Mouse (Mus musculus) layer of hippocampus, postnatal 36 days (tissue): ENCODE data around the gene Gm20695. TPM values are rescaled to one million over a fixed set of nuclear protein-coding genes. Genes with fewer than 3 reads are reported as not detected.

Source experiments
- DNase-seq, 2 experiments: peaks; one replicate each; pipeline ENCODE4 v3.0.0; 2022
- microRNA-seq, 2 experiments: library from miRNA; unstranded; fragments of <30 nt; microRNA quantifications; one replicate each; pipeline ENCODE4 v1.2.0; 2021
- total RNA-seq, 2 experiments: library from RNA; stranded (reverse); gene quantifications; 2 replicates each; pipeline ENCODE4 v1.2.3; 2021

Gm20695 gene
- total RNA-seq, 2 experiments from 2014 or later, result 0.60 to 0.66 TPM

- DNase-seq, result no peak
These were observed 10.8 kb downstream of the Gm20695 start for GRCm38 (mm10) chr16:3895173-3895792.

- no peak for DNase-seq
These were observed 11.6 kb downstream of the Gm20695 start for GRCm38 (mm10) chr16:3896046-3896445.

DNA sequence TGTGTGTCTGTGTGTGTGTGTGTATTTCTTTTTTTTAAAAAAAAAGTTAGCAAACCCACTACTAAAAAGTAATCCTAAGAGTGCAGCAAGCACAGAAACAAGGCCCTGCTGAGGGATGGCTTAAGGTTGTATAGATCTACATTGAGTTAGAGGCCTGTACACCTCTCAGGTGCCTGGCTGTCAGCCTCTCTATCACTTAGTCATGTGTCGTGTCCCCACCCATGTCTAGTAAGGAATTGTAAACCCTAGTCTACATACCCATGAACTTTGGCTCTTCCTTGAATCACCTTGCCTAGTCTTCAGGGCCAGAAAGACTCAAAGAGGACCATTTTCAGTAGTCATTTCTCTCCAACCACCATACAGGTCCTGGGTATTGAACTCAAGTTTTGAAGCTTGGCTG is 12.1 kb downstream of the Gm20695 start:
- no peak for DNase-seq

DNA sequence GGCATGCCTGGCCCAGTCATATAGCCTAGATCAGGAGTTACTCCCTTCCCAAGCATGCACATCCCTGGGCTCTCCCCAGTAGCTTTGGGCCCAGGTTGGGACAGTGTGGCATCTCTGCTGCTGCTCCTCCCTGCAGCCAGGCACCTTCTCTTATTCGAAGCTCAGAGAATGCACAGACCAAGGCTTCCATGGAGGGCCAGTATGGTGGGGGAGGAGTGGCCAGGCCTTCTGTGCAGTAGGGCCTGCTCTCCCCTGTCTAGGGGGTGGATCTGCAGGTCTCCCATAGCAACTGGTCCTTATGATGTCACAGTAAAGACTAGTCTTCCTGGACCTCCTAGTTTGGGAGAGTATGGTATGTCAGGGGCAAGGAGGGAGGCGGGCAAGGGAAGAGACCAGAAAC is 23.0 kb downstream of the Gm20695 start:
- DNase-seq, result no peak

DNA sequence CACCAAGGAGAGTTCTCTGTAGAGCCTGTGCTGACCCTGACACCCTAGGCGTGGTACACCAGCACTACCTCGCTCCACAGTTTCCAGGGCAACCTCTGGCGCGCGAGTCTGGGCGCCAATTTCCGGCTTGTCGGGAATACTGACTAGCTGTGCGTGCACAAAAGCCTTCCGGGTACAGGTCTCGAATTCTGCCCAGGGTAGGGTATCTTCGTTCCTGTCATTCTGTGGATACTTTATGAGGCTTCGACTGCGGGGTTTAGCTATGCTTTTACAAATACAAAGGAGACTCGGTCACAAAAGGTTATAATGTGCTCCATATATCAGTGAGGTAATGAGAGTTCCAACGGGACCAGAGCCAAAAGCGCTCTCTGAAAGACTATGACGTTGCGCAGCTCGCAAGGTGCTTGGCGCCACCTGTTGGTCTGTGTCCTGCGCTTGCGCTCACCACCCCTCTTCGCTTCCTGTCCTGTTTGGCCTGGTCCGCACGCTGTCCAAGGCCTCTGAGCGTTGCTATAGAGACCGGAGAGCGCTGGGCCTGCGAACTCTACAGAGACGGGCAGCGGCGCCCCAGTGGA is 24.2 kb downstream of the Gm20695 start, which contains the start of the genes 1700037C18Rik and Cluap1:
TSS of gene 1700037C18Rik (minus strand) at position 153 of the 575 bp plus-strand sequence.
TSS of gene Cluap1 (plus strand) at position 265 of the 575 bp plus-strand sequence.
- peak; percentile 92 to 93 for DNase-seq

GRCm38 (mm10) chr16:3909118-3909517 is 24.7 kb downstream of the Gm20695 start:
- no peak for DNase-seq

DNA sequence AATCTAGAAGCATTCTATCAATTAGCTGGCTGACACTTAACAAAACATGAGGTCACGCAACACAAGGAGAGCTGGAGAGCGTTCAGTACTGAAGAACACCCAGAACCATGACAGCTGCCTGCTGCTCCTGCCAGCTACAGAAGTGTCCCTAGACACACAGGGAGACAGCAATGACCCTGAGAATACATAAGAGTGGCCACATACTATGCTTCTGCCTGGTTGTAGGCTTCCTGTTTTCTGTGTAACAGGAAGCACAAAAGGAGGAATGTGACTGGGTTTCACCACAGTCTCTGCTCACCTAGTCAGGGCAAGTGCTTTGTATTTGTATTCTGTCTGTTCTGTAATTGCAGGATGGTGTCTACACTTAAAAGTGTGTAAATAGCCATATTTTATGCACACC is 36.3 kb downstream of the Gm20695 start:
- DNase-seq, result no peak

DNA sequence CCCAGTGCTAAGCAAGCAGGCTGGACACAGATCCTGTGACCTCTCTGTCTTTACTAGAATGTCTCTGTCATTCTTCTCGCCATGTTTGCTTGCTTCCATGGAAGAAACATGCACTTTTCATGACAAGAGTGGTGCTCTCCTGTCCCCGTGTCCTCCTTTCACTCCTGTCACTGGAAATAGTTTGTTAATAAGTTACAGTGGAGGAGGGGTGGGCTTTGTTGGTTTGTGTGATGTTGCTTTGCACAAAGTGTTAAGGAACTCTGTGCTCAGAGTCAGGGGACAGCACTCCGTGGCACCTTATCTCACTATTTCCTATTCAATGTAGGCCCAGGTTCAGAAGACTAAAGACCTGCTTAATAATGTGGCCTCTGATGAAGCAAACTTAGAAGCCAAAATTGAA is 39.1 kb downstream of the Gm20695 start:
- no peak for DNase-seq

DNA sequence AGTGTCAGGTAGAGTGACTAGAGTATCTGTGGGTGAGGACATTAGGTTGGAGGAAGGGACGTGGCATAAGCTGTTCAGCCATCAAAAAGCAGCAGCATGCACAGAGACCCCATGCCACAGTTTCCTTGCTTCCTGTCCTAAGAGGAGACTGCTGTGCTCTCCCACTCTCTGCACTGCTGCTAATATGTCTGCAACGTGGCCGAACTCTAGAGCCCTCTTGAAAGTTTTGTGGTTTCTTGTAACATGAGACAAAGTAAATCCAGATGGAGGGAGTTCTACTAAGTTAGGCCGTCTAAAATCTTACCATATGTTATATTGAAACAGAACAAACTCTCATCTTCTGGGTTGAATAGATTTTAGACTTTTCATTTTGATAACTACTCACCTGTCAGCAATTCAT is 39.5 kb downstream of the Gm20695 start:
- DNase-seq, result no peak

- DNase-seq, result no peak
These were observed 44.1 kb downstream of the Gm20695 start for GRCm38 (mm10) chr16:3928582-3928981.

DNA sequence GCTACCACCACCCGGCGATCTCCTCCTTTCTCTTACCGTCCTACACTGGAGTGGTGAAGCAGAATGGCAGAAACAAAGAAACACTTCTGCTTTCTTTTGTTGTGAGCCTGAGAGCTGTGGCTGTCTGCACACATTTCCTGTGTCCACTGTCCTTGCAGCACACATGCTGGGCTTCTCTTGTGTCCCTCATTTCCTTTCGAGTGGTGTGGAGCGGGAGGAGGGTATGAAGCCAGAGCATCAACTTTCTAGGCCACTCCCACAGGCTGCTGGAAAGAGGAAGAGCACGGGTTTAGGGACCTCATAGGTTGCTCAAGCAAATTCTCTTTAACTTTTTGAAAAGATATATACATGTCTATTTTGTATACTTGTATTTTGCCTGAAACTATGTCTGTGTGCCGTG is 44.7 kb downstream of the Gm20695 start:
- DNase-seq, result no peak

DNA sequence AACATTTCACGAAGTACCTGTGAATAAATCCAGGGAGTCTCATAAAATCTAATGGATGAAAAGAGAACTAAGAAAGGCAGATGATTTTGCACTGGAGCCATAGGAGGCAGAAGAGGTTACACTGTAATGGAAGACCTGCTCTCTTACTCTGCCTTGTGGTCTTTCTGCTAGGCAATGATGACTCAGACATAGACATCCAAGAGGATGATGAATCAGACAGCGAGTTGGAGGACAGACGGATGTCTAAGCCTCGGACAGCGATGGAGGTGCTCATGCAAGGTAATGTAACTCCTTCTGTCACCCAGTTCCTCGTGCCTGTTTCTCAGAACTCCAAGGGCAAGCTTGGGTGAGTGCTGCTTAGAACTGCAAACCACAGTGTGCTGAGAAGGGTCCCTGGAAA is 49.1 kb downstream of the Gm20695 start:
- no peak for DNase-seq

DNA sequence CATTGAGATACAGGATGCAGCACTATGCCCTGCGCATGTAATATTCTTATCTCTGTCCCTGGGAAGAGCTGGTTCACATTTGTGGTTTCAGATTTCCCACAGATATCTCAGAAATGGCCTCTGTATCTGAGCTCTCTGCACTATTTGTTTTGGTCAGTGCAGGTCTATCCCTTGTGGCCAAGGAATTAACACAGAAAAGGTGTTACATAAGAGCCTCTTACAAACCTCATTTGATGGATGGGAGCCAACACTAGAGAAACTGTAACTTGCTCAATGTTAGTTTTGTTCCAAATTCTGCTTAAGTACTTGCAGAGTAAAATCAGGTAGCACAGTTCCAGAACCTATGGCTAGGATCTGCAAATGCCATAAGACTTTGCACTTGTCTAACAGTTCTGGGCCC is 49.6 kb downstream of the Gm20695 start:
- DNase-seq, result no peak

DNA sequence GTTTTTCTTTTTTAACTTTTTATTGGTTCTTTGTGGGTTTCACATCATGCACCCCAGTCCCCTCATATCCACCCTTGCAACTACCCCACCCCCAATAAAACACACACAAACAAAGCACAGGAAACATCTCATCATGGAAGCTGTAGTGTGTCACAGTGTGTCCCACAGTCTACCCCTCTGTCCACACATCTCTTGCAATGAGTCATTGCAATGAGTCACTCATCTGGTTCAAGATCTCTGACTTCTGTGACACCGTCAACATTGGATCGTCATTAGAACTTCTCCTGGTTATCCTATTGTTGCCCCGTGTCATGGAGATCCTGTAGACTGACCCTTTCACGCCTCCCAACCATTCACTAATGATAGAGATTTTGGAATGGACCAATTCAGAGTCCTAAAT is 50.3 kb downstream of the Gm20695 start:
- no peak for DNase-seq

DNA sequence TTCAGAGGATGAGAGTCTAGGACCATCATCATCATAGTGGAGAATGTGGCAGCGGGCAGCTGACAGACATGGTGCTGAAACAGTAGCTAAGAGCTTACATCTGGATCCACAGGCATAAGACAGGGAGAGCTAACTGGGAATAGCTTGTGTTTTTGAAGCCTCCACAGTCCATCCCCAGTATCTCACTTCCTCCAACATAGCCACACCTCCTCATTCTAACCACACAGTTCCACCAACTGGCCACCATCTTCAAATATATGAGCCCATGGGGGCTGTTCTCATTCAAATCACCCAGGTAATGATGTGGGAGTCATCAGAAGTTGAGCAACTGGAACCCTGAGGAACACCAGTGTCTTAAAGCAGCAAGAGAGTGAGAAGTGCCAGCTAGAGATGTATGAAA is 66.7 kb downstream of the Gm20695 start:
- DNase-seq, result no peak

DNA sequence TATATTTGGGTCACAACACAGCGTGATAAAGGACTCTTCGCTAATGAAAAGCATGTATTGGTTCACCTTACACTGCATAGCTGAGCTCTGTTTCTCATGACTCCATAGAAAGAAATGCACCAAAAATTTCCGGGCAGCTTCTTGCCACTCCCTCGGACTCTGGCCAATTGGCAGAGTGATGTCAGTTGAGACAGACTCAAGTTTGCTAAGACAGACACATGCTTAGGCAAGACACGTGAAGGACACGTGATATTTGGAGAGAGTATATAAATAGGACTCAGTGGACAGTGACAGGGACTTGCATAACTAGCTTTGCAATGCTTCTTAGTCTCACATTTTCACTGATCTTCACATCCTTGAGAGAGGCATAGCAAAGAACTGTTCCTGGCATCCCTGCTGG is 71.9 kb downstream of the Gm20695 start:
- no peak for DNase-seq

- DNase-seq, result no peak
These were observed 74.8 kb downstream of the Gm20695 start for GRCm38 (mm10) chr16:3959261-3959660.

DNA sequence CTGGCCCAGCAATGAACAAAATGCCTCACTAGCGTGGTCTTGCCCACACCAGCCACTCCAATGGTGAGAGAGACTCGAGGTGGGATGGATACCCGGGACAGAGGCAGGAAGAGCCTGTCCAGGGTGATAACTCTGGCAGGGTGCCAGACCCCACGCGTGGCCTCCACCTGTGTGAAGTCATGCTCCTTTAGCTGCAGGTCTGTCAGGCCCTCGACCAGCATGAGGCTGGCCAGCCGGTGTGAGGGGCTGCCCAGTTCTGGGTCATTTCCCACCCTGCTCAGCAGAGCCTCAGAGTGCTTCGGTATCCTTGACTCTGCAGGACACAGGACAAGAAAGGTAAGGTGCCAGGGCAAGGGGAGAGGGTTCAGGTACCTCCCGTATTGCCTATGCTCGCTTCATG is 80.5 kb downstream of the Gm20695 start:
- no peak for DNase-seq

DNA sequence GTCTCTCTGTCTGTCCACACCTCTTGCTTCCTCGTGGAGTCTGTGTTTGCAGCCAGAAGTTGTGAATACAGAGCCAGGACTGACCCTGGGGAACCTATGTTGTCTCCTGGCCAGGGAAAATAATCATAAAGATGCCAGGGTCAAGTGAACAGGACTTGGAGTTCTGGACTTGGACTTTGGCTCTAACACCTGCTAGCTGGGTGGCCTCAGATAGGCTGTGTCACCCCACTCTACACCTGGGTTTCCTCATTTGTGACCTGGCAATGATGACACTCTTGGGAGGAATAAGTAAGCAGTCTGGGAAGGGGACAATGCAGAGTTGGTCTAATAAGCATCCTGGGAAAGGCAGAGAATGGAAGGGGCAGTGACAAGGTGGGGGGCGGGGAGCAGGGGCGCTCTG is 81.1 kb downstream of the Gm20695 start:
- no peak for DNase-seq

Small RNA genes within 50 kb of the gene (microRNA-seq; reads per million reads assigned to microRNA genes)
- gene Gm23493, result 0 reads per million in 2 experiments

Other genes with a start within 250 kb of the Gm20695 start
- gene Mefv, start 166.6 kb upstream of the Gm20695 start, total RNA-seq, result not detected
- gene Zfp263, start 140.6 kb upstream of the Gm20695 start, total RNA-seq, result 10 to 100 TPM; 18.1 to 20.6 TPM
- gene Olfr15, start 53.8 kb upstream of the Gm20695 start, total RNA-seq, result not detected
- gene Zfp174, start 37.4 kb upstream of the Gm20695 start, total RNA-seq, result 1 to 10 TPM; 4.4 to 5.0 TPM
- 100 to 1,000 TPM in 1 of 2 experiments, 10 to 100 TPM in 1; 89.6 to 123 TPM for gene Naa60, start 12.3 kb upstream of the Gm20695 start, total RNA-seq
- 10 to 100 TPM; 23.7 to 25.2 TPM for gene Zfp597, start 87 bp upstream of the Gm20695 start, total RNA-seq
- 1 to 10 TPM; 4.6 to 5.2 TPM for gene 1700037C18Rik, start 24.0 kb downstream of the Gm20695 start, total RNA-seq
- gene Cluap1, start 24.2 kb downstream of the Gm20695 start, total RNA-seq, result 10 to 100 TPM; 30.2 to 32.0 TPM
- gene Nlrc3, start 92.0 kb downstream of the Gm20695 start, total RNA-seq, result 1 to 10 TPM; 2.2 to 2.9 TPM
- 10 to 100 TPM; 46.4 to 48.1 TPM for gene Slx4, start 119.1 kb downstream of the Gm20695 start, total RNA-seq
- gene Dnase1, start 152.3 kb downstream of the Gm20695 start, total RNA-seq, result not detected
- gene Trap1, start 193.2 kb downstream of the Gm20695 start, total RNA-seq, result 10 to 100 TPM; 72.4 to 73.2 TPM